Mouse (Mus musculus) thymus, postnatal 36 days (tissue): Measurements from ENCODE around the gene Olfr548-ps1.
"Not testable (repeated sequence)": the region's sequence is repeated elsewhere in the genome, so short reads cannot be mapped to it uniquely, and the experiment has no call there.

Experiments
- DNase-seq, 2 experiments: peaks; one replicate each; pipeline ENCODE4 v3.0.0; 2022; ENCODE audit warnings: mixed read lengths in 2 of 2

Gene Olfr548-ps1

DNA sequence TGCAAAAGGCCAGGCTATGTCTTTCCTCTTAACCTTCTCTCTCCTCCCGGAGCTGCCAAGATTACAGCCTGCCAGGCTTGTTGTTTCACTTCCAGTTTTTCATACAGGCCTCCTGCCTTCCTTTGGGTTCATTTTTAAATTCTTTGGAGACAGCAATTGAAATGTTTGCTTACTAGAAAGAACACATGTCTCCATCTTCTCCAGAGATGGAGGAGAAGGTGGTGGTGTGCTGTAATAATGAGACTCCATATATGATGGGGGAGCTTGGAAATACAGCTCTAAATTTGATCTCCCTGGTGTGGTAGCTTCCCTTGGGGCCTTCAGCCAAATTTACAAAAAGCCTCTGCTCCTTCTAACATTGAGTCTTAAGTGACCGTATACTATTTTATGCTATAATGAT lies at the start of gene Olfr548-ps1:
TSS of gene Olfr548-ps1 (plus strand) at position 301 of the 400 bp plus-strand sequence.
- no peak for DNase-seq

GRCm38 (mm10) chr7:102494416-102494815 lies 46.3 kb upstream of the Olfr548-ps1 start:
- not testable (repeated sequence) for DNase-seq

DNA sequence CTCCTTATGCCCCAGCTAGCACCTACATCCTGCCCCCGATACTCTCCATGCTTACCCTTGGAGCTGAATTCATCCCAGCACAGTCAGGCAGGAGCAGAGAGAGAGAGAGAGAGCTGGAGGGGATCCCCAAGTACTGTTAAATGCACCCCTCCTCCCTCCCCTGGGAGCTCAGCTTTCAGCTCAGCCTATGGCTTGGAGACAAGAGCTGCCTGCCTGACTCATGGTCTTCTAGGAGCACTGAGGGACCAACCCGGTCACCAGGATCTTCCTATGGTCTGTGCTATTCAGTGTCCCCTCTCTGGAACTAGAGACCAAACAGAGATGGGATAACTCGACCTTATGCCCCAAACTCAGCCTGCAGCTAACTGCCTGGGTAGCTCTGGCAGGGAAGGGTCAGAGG lies 41.2 kb upstream of the Olfr548-ps1 start, which contains the start of gene Olfr545:
TSS of gene Olfr545 (minus strand) at position 101 of the 400 bp plus-strand sequence.
- no peak for DNase-seq

DNA sequence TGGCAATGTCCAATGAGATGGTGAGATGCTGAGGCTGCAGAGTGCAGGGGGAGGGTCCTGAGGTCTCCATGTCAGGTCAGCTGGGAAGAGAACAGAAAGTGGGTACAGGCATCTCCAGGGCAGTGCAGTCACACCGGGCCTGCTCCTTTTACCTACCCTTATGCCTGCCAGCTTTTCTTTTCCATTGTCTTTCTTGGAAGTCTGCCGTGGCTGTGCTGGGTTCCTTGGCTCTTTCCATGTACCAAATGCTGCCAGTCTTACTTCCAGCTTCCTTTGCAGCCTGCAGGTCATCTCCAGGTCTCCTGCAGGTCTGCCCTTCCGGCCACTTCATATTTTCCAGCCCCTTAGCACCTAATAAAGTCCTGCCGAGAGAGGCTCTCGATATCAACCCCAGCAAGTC lies 38.7 kb upstream of the Olfr548-ps1 start:
- no peak for DNase-seq

DNA sequence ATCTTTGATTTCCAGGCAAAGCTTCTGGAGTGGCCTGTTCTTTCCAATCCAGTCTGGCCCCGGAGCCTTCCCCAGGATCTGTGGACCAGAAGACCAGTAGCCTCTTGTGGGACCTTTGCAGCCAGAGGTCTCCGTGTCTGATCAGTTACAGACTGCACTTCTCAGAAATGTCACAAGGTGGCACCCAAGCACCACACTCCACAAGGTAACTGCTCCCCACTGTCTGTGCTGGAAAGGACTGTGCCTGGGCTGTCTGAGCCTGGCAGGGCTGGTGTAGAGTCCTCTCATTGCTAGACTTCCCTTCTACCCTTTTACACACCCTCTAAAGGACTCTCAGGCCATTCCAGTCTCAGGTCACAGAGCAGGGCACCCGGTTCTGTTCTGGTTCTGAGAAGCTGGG lies 33.8 kb upstream of the Olfr548-ps1 start:
- peak; percentile 60 to 65 for DNase-seq

- DNase-seq = no peak
Observed at GRCm38 (mm10) chr7:102508066-102508465, 32.6 kb upstream of the Olfr548-ps1 start.

- no peak for DNase-seq
Observed at GRCm38 (mm10) chr7:102508666-102509065, 32.0 kb upstream of the Olfr548-ps1 start.

- DNase-seq = no peak
Observed at GRCm38 (mm10) chr7:102509726-102510125, 31.0 kb upstream of the Olfr548-ps1 start.

GRCm38 (mm10) chr7:102511927-102512326 lies 28.8 kb upstream of the Olfr548-ps1 start:
- no peak for DNase-seq

DNA sequence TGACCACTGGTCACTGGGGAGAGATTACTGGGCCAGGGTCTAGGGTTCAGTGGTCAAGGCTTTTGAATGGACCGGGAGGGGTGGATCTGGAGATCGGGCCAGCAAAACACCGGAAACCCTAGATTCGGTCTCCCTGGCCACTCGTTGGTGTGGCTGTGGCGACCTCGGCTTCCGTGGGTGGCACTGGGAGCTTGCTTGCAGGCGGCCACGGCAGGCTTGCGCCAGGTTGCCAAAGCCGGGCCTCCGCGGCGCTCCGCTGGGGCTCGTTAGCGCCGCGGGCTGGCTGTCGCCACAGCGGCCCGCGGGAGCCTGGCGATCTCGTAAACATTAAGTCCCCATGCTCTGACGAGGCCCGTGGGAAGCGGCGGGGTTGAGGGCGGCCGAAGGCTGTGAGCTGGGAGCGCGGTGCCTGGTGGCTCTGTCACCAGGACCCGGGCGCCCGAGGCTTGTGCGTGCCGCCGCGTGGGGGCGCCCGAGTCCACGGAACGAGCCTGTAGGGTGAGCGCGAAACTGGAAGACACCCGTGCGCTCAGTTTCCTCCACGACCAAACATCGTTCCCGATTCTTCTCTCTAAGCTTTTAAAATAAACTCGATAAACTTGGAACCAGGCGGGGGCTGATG lies 27.8 kb upstream of the Olfr548-ps1 start:
- DNase-seq = peak; percentile 81 to 85

DNA sequence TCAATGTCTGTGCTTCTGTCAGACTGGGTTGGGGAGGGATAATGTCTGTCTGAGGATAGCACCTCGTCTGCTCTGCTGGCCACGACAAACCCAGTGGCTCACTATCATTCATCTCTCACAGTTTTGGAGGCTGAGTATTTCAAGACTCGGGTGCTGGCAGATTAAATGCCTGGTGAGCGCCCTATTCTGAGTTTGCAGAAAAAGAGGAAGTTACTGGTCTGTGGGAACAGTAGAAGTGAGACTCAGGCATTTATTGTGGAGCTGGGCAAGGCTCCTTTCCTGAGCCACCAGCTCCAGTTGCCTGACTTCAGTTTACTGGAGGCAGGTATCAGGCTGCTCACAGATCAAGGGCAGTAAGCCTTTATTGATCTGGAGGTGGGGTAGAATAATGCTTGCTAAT lies 26.6 kb upstream of the Olfr548-ps1 start:
- no peak for DNase-seq

- DNase-seq = no peak
Observed at GRCm38 (mm10) chr7:102516261-102517050, 24.2 kb upstream of the Olfr548-ps1 start.

DNA sequence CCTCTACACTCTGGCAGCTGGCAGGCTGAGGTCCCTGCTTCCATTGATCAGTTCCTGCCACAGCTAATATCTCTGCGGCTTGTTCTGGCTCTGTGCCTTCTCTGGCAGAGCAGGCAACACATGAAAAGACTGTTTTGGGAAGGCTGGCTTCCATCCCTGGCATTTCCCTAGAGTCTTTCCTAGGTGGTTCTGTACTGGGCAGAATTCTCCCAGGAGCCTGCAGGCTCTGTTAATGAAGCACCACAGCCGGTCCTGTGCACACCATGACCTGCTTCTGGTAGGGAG lies 23.7 kb upstream of the Olfr548-ps1 start:
- DNase-seq = no peak

DNA sequence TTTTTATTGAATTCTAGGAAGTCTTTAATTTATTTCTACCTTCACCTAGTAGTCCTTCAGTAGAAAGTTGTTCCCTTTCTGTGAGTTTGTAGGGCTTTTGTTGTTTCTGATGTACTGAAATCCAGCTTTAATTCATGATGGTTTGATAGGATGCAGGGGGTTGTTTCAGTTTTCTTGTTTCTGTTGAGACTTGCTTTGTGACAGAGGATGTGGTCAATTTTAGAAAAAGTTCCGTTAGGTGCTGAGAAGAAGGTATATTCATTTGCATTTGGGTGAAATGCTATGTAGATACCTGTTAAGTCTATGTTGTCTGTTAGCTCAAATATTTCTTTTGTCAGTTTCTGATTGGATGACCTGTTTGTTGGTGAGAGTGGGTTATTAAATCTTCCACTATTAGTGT lies 11.6 kb upstream of the Olfr548-ps1 start:
- no peak for DNase-seq

DNA sequence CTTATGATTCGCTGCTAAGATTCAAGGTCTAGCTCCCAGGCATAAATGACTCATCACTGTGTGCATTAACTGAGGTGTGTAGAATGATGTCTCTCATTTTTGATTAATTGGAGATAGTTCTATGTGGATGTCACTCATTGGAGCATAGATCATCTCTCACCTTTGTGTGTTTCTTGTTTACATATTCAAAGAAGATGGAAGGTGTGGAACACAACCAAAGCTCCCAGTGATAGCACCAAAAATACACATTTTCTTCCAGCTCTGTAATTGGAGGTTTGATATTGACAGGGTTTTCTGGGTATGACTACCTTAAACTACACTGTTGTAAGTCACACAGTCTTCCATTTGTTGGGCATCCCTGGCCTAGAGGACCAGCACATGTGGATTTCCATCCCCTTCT lies 6.2 kb upstream of the Olfr548-ps1 start, which contains the start of gene Olfr547:
TSS of gene Olfr547 (plus strand) at position 301 of the 400 bp plus-strand sequence.
- no peak for DNase-seq

DNA sequence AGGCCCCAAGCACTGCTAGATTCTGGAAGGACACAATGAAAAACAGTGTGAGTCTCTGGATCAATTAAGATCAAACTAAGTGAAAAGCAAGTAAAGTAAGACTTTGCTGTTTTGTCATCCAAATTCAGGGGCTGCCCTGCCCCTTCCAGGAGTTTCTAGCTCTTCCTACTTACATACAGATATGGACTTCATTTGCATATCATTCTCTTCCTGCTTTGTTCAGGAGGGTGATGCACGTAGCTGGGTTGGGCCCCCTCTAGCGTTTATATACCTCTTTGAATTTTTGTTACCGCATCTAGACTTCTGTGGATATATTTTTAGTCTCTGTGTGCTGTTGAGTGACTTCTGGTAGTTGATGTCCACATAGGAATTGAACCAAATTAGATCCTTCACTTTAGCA lies 555 bp downstream of the Olfr548-ps1 start:
- no peak for DNase-seq

GRCm38 (mm10) chr7:102549570-102549969 lies 8.9 kb downstream of the Olfr548-ps1 start, which contains the start of gene Olfr549:
TSS of gene Olfr549 (plus strand) at chr7:102549870.
- no peak for DNase-seq

- no peak for DNase-seq
Observed at GRCm38 (mm10) chr7:102553279-102553678, 12.6 kb downstream of the Olfr548-ps1 start.

- DNase-seq = peak; percentile 85 to 89
Observed at GRCm38 (mm10) chr7:102564999-102565997, 24.6 kb downstream of the Olfr548-ps1 start, which contains the start of gene Trim21. TSS of gene Trim21 (minus strand) at chr7:102565486.

DNA sequence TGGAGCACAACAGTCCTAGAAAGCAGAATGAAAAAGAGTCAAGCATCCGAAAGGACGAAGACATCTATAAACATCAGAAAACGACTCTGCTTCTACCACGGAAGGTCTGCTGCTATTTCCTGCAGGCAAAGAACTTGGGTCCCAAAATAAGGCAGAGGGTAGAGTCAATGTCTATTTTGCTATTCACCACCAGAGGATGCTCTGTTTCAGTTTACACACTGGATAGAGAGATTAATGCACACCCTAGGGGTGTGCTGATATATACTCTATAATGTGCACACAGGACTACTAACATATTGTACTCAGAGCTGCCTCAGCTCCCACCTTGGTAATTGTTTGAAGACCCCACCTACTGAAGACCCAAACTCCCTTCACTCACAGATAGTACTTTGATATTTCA lies 25.5 kb downstream of the Olfr548-ps1 start:
- DNase-seq = no peak

DNA sequence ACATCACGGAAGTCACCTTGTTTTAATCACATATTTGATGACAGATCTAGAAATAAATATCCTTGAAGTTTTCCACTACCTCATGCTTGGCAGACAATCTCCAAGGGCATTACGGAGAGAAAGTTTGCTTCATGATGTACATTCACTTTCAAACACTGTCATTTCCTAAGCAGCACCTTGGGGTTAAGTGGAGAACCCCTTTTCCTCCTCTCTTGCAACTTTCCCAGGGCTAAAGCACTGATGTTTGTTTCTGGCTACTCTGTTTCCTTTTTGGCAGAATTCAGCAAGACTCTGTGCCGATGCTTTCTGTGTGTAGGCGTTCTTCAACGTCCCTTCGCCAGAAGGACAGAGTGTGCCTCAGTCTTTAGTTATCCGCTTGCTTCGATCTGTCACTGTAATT lies 30.4 kb downstream of the Olfr548-ps1 start, which contains the start of gene Olfr550:
TSS of gene Olfr550 (plus strand) at position 301 of the 400 bp plus-strand sequence.
- DNase-seq = no peak

DNA sequence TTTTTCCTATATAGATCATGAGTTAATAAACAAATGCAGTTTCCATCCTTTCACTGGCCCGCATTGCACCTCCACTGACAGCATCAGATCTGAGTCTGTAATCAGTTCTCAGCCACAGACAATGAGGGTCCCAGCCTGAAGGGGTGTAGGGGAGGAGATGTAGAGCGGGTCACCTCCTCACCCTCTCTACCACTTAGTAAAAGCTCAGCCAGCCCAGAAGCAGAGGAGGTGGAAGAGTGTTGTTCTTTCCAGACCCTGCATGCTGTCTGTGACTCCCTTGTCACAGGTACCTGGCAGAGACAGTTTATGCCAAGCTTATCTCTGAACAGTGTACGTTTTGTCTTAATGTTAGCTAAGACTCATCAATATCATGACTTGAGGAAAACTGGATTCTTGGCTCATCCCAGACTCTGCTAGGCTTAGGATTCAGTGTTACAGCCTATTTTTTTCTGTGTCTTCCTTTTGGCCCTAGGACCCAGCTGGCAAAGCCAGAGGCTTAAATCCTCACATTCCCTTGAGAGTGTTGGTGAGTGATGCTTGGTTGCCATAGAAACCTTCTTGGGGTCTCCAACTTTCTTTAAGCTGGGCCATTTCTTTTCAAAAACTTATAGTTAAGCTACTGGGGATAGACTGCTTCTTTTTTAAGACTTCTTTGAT lies 32.6 kb downstream of the Olfr548-ps1 start:
- DNase-seq = no peak
